Mouse (Mus musculus): ENCODE data around the gene Crip2.

Crip2 gene

DNA sequence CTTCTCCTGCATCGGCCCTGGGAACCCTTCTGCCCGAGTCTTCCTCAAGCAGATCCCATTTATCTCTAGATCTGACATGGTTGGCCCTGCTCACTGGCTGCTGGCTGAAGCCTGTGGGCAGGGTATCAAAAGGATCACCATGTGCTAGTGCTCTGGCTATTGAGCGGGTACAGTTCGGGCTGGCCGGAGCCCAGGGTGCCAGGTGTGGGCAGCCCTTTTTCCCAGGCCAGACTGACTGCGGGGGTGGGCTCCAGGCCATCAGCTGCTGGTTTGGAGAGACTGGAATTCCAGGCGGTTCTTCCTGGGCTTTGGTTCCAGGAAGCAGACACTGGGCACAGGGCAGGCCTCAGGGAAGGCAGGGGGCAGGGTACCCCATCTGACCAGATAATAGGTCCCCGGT, 7.4 kb downstream of the Crip2 start:
- no peak for DNase-seq (ENCODE audit: low spot score)

DNA sequence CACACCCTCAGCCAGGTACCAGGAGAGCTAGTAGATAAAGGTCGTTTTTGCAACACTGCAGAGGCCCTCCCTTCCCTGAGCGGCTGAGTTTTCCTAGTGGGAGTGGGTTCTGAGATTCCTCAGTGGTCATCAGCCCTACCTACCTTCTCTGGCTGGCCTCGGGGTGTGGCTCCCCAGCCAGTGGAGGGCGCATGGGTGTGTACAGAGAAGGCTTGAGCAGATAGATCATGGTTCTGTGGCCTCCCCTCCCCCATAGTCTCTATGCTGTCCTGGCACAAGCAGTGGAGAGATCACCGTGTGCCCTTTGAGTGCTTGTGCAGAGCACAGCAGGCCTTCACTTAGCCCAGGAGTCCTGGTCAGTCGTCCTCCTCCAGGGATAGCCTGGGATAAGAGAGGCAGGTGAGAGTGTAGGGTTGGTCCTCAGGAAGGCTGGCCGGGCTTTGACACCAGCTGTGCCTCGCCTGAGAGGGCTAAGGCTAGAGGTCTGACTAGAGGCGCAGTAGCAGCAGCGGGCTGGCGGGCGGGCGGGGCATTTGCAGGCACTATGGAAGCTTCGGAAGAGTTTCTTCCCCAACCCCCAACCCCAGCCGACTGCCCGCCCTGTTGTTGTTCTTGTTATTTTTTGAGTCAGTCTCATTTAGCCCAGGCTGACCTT, 8.5 kb downstream of the Crip2 start:
- DNase-seq (ENCODE audit: low spot score): no peak

DNA sequence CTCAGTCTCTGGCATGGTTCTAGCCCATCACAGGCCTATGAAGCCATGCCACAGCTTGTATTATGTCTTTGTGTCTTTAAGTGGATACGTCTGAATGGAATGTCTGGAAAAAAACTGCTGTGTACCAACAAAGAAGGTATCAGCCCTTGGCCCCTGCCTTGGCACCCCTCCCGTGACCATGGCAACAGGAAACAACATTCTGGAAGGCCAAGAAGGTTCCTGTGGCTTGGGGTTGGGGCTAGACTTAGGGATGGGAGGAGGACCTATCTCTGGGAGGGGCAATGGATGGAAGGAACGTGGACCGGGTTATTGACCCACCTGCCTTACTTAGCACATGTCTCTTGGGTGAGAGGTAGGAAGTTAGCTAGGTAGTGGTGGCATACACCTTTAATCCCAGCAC, 9.3 kb downstream of the Crip2 start:
- no peak for DNase-seq (ENCODE audit: low spot score)

DNA sequence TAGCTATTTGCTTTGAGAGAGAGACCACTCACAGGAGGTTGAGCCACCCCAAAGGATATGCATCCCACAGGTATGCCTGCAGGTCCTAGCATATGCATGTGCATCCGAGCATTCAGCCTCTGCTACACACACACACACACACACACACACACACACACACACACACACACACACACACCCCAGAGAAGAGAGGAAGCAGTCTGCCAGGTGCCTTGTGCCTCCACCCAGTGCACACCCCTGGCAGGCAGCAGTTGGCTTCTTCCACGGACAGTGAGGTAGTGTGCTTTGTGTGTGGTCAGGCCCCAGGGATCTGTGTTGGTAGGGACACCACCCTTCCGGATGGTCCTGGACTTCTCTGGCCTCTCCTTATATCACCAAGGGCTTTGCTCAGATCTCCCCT, 9.9 kb downstream of the Crip2 start:
- no peak for DNase-seq (ENCODE audit: low spot score)

DNA sequence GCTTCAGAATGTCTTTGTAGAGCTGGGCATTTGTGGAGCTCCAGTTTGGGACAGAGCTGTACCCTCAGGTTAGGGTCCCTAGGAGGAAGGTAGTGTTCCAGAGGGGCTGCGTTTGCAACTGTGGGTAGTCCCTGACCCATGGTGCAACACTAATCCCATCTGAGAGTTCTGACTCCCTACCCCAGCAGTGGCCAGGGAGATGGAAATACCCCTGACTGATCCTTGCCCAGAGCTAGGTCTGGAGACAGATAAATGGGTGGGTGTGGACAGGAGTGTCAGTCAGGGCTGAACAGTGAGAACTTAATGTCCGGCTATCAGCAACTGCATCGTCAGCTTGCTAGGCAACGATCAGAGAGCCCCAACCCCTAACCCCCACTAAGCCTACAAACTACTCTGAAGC, 10.6 kb downstream of the Crip2 start:
- DNase-seq (ENCODE audit: low spot score): no peak

DNA sequence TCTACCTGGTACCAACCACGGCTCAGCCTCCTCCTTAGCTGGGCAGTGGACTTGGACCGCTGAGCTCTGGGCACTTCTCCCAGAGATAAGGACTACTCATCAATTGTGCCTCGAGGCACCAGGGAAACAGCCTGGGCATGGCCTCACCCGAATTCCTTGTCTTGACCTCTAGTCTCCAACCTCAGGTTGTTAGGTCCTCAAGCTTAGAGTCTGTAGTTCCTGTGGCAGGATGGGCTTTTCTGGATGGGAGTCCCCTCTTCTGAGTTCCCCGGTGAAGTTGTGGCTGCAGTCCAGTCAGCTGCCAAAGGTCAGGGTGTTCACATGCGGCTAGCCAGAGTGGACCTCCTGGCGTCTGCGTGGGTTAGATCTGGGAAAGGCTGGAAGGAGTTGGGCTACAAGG, 11.0 kb downstream of the Crip2 start:
- DNase-seq (ENCODE audit: low spot score): no peak

DNA sequence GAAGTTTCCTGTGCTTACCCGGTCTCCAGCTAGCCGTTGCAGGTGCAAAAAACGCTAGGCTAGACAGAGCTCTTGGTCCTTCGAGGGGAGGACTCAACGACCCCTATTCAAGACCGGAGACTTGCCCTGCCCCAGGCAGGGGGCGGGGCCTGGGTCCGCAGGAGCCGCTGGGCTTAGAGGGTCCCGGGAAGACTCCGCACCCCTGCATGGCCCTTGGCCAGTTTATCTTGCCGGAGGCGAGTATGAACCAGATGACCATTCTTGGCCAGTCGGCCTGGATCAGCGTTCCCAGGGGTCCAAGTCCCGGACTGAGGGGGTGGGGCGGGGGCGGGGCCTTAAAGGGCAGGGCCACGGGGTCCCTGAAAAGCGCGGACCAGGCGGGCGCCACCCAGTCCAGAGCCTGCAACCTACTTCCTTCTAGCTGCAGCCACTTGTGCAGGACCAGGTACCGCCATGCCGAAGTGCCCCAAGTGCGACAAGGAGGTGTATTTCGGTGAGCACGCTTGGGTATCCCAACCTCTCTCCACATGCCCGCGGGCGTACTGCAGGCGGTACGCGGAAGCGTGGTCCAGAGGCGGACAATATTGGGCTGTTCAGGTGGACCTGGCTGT, 11.7 kb downstream of the Crip2 start:
- no peak for DNase-seq (ENCODE audit: low spot score)

DNA sequence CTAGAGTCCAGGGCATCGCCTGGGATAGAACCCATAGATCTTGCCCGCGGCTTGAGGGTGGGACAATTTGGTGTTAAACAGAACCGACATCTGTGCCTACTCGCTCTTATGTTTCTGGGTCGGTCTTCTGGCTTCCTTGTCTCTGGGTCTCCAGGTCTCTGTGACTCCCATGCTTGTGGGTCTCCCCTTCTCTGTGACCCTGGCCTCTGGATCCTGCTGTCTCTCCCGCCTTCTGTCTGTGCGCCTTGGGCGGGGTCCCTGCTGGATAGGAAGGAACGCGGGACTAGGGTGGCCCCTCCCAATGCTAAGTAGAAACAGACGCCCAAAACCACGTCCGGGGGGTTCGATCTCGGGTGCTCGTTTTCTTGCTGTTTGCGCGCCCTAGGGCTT, 12.2 kb downstream of the Crip2 start:
- DNase-seq (ENCODE audit: low spot score): no peak

DNA sequence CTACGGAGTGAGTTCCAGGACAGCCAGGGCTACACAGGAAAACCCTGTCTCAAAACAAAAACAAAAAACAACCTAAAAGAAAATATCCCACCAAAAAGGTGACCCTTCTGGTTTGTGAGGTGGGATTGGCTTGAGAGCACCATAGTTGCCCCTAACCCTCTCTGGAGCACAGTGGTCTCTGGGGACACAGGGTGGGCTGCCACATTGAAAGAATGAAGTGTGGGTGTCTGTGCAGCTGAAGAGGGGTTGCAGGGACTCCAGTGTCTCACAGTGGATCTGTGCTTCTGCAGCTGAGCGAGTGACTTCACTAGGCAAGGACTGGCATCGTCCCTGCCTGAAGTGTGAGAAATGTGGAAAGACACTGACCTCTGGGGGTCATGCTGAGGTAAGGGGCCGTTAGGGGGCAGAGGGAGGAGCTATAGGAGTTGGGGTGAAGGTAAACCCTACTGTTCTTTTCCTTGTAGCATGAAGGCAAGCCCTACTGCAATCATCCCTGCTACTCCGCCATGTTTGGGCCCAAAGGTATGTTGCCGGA, 13.0 kb downstream of the Crip2 start:
- no peak for DNase-seq (ENCODE audit: low spot score)

DNA sequence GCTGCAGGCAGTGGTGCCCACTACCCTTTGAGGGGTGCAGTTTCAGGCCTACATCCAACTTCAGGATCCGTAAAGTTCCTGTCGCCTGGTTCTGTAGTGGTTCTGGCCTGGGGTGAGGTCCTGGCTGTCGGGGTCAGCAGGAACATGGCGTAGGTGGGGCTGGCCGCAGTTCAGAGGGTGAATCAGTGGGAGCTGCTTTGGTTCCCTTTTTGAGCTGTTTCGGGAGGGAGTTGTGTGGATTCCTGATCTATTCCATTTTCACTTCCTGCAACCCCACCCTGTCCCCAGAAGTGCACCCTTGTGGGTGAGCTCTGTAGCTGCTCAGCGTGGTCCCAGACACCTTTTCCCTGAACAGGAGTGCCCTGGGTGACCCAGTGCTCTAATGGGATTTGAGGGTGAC, 13.9 kb downstream of the Crip2 start:
- no peak for DNase-seq (ENCODE audit: low spot score)

DNA sequence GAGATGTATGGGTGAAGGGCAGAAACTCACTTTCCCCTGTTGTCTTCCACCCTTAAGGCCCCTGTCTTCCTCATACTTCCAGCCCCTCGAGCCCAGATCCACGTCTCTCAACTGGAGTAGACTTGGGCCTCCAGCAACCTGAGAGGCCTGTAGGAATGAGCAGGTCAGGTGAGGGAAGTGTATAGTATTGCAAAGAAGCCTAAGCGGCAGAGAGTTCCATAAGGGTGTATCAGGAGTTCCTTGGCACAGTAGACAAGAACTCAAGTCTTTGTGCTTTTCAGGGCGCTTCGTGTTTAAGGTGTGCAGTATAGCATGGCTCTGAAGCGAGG, 14.7 kb downstream of the Crip2 start:
- no peak for DNase-seq (ENCODE audit: low spot score)

DNA sequence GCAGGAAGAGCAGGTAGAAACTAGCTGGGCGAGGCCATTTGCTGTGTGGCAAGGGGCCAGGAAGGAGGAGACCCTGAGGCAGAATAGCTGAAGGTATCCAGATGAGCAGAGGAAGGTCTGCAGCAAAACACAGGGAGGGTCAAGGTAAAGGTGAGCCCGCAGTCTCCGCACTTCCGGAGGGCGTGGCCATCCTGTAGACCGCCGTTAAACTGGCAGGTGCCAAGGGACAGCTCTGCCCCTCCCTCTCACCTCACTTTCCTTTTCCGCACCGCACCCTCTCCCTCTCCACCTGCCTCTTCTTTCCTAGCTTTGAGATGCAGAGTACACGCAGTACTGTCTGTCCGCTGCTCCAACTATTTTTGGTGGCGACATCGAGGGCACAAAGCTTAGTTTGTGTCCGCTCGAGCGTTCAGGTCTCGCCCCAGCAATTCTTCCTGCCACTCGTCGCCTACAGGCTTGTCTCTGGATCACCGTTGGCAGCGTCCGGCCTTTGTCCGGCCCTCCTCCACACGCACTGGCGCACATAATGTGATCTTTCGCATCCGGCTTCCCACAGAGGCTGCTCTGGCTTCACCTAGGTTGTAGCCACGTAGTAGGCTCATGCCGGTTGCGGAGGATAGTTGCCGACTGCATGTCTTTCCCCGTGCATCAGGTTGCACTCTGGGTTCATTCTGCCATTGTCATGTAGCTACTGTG, 15.2 kb downstream of the Crip2 start:
- DNase-seq (ENCODE audit: low spot score): no peak

DNA sequence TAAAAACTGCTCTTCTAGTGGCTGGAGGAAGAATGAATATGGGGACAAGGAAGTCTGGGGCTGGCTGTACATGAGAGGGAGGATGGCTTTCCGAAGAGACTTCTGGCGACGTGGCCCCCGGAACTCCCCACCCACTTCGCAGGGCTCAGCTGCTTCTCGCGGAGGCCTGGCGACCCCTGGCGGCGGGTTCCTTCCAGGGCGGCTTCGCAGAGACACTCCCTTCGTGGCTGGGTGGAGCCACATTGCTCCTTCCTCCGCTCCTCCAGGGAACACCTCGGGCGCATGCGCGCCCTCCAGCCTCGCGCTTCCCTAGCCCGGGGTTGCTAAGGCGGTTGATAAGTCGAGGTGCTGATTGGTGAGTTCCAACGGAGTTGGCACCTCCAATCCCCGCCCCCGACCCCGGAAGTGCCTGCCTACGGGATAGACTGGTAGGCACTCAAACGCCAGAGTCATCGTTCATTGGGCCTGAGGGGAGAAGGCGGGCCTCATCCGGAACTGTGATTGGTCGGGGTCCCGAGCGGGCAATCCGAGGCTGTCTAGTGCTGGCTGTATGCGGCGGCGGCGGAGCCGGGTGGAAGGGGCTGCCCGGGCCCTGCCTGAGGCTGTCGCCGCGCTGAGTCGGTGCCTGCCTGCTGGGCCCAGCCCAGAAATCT, 16.0 kb downstream of the Crip2 start, which contains the start of gene Tedc1:
TSS of gene Tedc1 (plus strand) at position 535 of the 653 bp plus-strand sequence.
- peak; percentile 98 for DNase-seq (ENCODE audit: low spot score)

DNA sequence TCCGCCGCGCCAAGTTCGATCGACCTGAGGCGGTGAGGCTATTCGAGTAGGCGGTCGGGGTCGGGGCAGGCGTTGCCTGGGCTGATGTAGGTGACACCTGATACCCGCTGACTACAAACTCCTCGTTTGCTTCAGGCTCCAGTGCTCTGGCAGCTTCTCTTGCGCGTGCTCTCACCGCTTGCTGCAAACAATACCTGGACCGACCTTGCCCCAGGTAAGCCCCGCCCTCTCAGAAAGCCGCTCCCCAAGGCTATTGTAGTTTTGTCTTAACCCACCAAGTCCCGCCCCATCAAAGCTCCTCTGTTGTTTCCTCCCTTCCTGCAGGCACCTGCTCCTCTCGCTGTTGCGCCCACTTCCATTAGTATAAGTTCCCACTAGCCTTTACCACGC, 16.5 kb downstream of the Crip2 start:
- DNase-seq (ENCODE audit: low spot score): no peak

DNA sequence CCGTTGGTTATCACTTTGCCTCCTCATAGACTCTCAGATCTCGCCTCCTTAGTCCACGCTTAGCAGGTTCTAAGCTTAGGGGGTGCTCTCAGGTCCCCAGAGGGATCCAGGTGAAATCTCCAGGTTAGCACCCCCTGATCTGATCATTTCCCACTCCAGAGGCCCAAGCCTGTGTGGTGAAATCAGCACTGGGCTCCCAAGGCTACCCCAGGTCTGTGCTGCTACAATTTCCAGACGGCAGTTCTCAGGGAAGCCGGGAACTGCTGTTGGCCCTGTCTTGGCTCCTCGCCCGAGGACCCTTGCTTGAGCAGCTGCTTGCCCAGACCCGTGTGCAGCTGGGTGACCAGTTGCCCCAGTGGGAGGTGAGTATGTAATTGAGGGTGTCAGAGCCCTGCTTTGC, 17.0 kb downstream of the Crip2 start:
- DNase-seq (ENCODE audit: low spot score): no peak

DNA sequence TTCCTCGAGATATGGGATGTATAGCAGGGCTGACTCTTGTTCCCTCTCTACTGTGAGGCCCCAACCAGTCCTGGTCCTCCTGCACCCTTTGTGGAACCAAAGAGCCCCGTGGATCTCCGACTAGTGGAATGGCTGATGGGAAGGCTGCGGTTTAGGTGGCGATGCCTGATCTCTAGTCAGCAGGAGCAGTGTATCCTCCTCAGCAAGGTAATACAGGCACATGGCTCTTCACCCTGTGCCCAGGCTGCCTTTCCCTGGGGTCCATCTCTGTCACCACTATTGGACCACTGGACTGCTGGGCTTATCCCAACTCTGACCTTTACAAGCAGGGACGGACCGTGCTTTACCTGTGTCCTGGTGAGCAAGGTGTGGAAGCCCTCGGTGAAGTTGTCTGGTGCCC, 17.5 kb downstream of the Crip2 start:
- DNase-seq (ENCODE audit: low spot score): no peak

DNA sequence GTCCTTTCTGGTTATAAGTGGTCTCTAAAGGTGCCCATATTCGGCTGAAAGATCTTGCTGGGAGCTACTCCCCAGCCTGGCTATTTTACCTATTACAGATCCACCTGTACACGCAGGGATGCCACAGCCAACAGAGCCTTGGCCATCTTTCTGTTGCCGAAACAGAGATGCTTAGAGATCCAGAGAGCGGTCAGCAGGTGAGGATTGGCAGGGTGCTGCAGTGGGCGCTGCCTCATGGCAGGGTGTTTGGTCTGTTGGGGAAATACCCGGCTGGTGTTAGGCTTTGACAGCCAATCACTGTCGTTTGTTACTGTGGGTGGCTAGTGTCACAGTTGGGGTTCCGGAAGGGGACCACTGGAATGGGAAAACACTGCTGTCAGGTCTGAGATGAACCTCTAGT, 17.9 kb downstream of the Crip2 start:
- DNase-seq (ENCODE audit: low spot score): no peak

DNA sequence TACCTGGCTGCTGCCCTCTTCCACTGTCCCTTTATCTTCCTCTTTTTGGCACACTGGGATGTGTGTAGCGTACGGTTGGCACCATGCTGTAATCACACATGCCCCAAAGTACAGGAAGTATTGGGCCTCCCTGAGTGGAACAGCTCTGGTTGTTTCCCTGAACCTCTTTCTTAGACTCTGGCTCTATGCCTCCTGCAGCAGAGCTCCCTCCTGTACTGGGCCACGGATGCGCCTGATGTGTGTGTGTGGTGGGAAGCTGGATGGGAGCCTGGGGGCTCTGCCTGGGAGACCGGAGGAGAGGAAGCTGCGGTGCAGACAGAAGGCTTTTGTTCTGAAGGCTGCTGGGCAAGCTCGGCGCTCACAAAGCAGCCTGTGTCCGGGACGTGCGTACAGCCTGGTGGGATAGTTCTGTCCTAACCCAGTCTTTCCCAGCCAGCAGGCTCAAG, 23.5 kb downstream of the Crip2 start:
- DNase-seq (ENCODE audit: low spot score): no peak

DNA sequence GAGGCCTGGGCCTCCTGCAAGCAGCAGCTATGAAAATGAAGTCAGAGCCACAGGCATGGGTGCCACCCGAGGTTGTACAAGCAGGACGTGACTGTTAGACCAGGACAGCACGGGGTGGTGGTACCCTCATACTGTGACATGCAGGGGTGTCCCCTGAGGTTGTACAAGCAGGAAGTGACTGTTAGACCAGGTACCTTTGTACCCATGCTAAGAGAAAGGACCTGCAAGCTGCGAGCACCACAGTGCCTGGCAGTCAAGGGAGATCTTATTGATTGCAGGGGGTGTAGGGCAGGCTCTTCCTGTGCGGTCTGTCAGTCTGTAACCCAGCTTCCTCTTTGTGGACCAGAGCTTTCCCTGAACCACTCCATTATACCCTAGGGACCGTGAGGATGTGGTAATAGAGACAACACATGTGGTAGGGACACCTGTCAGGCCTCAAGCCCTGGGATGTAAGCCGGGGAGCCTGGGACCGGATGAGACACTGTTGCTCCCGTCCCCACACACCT, 28.0 kb downstream of the Crip2 start:
- DNase-seq (ENCODE audit: low spot score): no peak

DNA sequence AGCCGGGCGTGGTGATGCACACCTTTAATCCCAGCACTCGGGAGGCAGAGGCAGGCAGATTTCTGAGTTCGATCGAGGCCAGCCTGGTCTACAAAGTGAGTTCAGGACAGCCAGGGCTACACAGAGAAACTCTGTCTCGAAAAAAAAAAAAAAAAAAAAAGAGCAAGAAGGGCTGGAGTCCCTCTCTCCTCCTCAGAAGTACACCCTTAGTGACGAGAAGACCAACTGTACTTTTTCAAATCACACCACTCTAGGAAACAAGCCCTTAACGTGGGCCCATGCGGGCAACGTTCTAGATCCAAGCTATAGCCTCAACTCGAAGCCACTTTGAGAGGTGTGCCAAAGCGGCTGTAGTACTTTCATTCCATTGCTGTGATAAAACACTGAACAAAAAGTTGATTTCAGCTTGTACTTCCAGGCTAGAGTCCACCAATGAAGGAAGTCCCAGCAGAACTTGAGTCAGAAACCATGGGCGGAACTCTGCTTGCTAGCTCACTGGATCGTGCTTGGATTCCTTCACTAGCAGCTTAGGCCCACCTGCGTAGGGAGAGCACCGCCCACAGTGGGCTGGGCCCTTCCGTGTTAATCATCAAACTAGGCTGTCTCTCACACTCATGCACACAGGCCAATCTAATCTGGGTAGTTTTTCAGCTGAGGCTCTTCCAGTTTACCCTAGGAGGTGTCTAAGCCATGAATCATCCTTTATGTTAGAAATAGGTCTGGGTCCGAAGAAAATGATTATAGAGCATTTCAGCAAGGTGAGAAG, 37.1 kb downstream of the Crip2 start:
- DNase-seq (ENCODE audit: low spot score): no peak

DNA sequence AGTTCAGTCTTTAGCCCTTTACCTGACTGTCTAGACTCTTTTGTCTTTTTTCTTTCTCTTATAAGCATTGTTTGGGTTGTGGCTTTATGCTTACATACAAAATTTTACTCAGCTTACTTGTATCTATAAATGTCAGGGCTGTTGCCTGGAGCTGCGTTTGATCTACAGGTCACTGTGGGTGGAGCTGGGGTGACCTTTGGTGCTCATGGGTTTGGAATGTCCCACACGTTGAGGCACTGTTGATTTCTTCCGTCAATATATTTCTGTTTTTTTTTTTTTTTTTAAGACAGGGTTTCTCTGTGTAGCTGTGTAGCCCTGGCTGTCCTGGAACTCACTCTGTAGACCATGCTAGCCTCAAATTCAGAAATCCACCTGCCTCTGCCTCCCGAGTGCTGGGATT, 41.0 kb downstream of the Crip2 start:
- no peak for DNase-seq (ENCODE audit: low spot score)

DNA sequence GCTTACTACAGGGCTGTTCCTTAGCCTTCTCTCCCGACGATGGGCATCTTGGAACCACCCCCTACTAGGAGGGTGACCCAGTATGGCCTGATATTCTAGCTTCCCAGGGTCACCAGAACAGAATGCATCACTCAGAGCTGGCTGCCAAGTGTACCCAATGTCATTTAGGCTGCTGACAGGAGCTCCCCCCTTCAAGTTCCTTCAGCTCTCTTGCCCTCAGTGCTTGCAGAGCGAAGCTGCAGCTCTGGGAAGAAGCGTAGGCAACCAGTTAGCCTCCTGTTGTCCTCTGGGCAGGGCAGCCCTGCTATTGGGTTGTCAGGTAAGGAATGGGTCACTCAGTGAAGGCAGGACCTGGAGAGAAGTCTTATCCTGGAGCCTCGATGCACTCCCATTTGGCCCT, 44.9 kb downstream of the Crip2 start:
- no peak for DNase-seq (ENCODE audit: low spot score)
